28 mouse cellular contexts compared by ENCODE assay signal in genomic region chr4:88461315-88461714, GRCm38 (mm10).
"Had no signal": no experiment of that assay in that cellular context is flagged by ENCODE, and none has a peak within 500 bp of the region (broad histone marks: within the 10 kb centered on the region; RNA-seq: fewer than 3 reads in every experiment).

No protein-coding gene starts in this region.

- H3K4me2 ChIP-seq: limb, embryonic 12.5 days; limb, embryonic 13.5 days; limb, embryonic 15.5 days; liver, embryonic 11.5 days; liver, embryonic 12.5 days; liver, embryonic 13.5 days; liver, embryonic 15.5 days; lung, embryonic 14.5 days; lung, embryonic 15.5 days; midbrain, embryonic 11.5 days; midbrain, embryonic 12.5 days; midbrain, embryonic 13.5 days; midbrain, embryonic 15.5 days had no signal

- H3K4me1 ChIP-seq: limb, embryonic 15.5 days; liver, embryonic 12.5 days; liver, embryonic 13.5 days; liver, embryonic 15.5 days; lung, embryonic 15.5 days; midbrain, embryonic 12.5 days; midbrain, embryonic 13.5 days; midbrain, embryonic 15.5 days had no signal

- H3K27me3 ChIP-seq: limb, embryonic 12.5 days; limb, embryonic 13.5 days; limb, embryonic 15.5 days; liver, embryonic 12.5 days; liver, embryonic 13.5 days; liver, embryonic 15.5 days; lung, embryonic 15.5 days; megakaryocyte, embryonic 14.5 days; midbrain, embryonic 12.5 days; midbrain, embryonic 13.5 days; midbrain, embryonic 15.5 days had no signal

- H3K9me3 ChIP-seq: limb, embryonic 10.5 days; limb, embryonic 12.5 days; limb, embryonic 13.5 days; limb, embryonic 15.5 days; liver, embryonic 12.5 days; liver, embryonic 13.5 days; liver, embryonic 15.5 days; lung, embryonic 15.5 days; megakaryocyte, embryonic 14.5 days; midbrain, embryonic 12.5 days; midbrain, embryonic 13.5 days; midbrain, embryonic 15.5 days had no signal

- H3K36me3 ChIP-seq: limb, embryonic 10.5 days; limb, embryonic 12.5 days; limb, embryonic 13.5 days; limb, embryonic 15.5 days; liver, embryonic 12.5 days; liver, embryonic 13.5 days; liver, embryonic 15.5 days; lung, embryonic 15.5 days; midbrain, embryonic 12.5 days; midbrain, embryonic 13.5 days; midbrain, embryonic 15.5 days had no signal

- H3K4me3 ChIP-seq: left cerebral cortex, adult 2 months; limb, embryonic 10.5 days; limb, embryonic 12.5 days; limb, embryonic 13.5 days; limb, embryonic 15.5 days; liver, embryonic 12.5 days; liver, embryonic 13.5 days; liver, embryonic 15.5 days; lung, embryonic 15.5 days; megakaryocyte, embryonic 14.5 days; midbrain, embryonic 12.5 days; midbrain, embryonic 13.5 days; midbrain, embryonic 15.5 days had no signal

- DNase-seq: left cerebral cortex, postnatal 4 days; liver; liver, embryonic 13.5 days; liver, postnatal 0 days; lung, adult 18-20 months; lung, adult 2 months; lung, embryonic 14.5 days; lung, postnatal 10 days; lung, postnatal 14 days; lung, postnatal 36 days; lung, postnatal 4 days; midbrain, embryonic 14.5 days had no signal

- H3K27ac ChIP-seq: left cerebral cortex, adult 2 months; limb, embryonic 10.5 days; limb, embryonic 12.5 days; limb, embryonic 13.5 days; limb, embryonic 15.5 days; liver, embryonic 12.5 days; liver, embryonic 13.5 days; liver, embryonic 14.5 days; liver, embryonic 15.5 days; lung, embryonic 15.5 days; macrophage; midbrain, embryonic 12.5 days; midbrain, embryonic 13.5 days; midbrain, embryonic 15.5 days had no signal
